Mouse (Mus musculus) megakaryocyte, embryonic 14.5 days (primary cell): ENCODE data around the gene Abhd5.

Experiments used
- FLI1 ChIP-seq: IDR thresholded peaks from 2 replicates; pipeline ENCODE4 v1.6.1; 2012; ENCODE audit warnings: low read length, inconsistent platforms, mixed read lengths
- GATA1 ChIP-seq: IDR thresholded peaks from 3 replicates; pipeline ENCODE4 v1.6.1; 2012; ENCODE audit warnings: mixed read lengths, low read length, inconsistent platforms, borderline replicate concordance

DNA sequence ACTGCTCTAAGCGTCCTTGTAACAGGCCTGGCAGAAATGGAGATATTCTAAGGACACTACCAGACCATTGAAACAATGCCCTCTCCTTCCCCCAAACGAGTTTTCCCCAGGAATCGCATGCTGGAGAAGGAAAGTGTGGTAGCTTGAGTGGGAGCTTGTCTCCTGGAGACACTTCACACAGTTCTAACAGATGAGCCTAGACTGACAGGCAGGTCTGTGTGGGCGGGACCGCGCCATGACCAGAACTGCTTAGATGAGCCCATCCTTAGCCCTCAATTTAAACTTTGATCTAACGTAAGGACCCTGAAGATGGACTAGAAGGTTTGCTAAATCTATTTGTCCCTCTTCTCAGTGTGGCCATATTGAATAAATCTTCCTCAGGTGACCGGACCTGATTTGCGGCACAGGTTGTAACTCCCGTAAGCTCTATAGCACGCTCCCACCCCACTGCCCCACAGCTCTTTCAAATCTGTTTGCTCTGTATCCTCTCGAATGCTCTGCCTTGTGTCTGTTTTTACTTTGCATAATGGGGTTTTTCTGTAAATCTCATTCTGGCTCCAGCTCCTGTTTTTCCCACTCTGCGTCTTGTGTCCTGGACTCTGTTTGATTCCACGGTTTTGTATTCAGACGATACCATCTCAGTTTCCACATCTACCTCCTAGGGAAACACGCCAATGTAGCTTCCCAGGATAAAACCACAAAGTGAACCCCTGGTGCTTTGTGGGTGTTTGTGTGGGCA lies 59.2 kb downstream of the Abhd5 start:
- TF ChIP-seq GATA1 (no peak), FLI1 (no peak)
